Mouse (Mus musculus) retina, adult 2 months (tissue): ENCODE measurements around the gene Hprt.
"Not testable (repeated sequence)": the region's sequence is repeated elsewhere in the genome, so short reads cannot be mapped to it uniquely, and the experiment has no call there.

Experiments
- DNase-seq: peaks from one replicate; pipeline ENCODE4 v3.0.0-alpha.2; 2012; ENCODE audit warnings: low read depth, low spot score

The Hprt gene

GRCm38 (mm10) chrX:52987905-52988783 is at the start of gene Hprt:
Hprt (plus strand) TSS chrX:52988137.
- peak; percentile 58 for DNase-seq

- no peak for DNase-seq
These were observed 42.4 kb upstream of the Hprt start for GRCm38 (mm10) chrX:52945509-52945908.

GRCm38 (mm10) chrX:52949713-52950112 is 38.2 kb upstream of the Hprt start:
- DNase-seq = no peak

- DNase-seq = no peak
These were observed 31.0 kb upstream of the Hprt start for GRCm38 (mm10) chrX:52956942-52957341.

GRCm38 (mm10) chrX:52961559-52962110 is 26.3 kb upstream of the Hprt start:
- DNase-seq = no peak

- DNase-seq = no peak
These were observed 22.8 kb upstream of the Hprt start for GRCm38 (mm10) chrX:52965149-52965548.

- DNase-seq = no peak
These were observed 16.5 kb upstream of the Hprt start for GRCm38 (mm10) chrX:52971211-52972006.

GRCm38 (mm10) chrX:52972129-52972528 is 15.8 kb upstream of the Hprt start:
- DNase-seq = no peak

GRCm38 (mm10) chrX:52972680-52973079 is 15.3 kb upstream of the Hprt start:
- DNase-seq = no peak

- no peak for DNase-seq
These were observed 9.4 kb upstream of the Hprt start for GRCm38 (mm10) chrX:52978576-52978975.

- no peak for DNase-seq
These were observed 6.6 kb upstream of the Hprt start for GRCm38 (mm10) chrX:52981378-52981777.

GRCm38 (mm10) chrX:52994726-52995125 is 6.8 kb downstream of the Hprt start:
- DNase-seq = not testable (repeated sequence)

- not testable (repeated sequence) for DNase-seq
These were observed 16.9 kb downstream of the Hprt start for GRCm38 (mm10) chrX:53004887-53005286.

- DNase-seq = peak; percentile 50
These were observed 18.1 kb downstream of the Hprt start for GRCm38 (mm10) chrX:53006062-53006461.

- no peak for DNase-seq
These were observed 27.6 kb downstream of the Hprt start for GRCm38 (mm10) chrX:53015549-53015948.

- DNase-seq = no peak
These were observed 35.1 kb downstream of the Hprt start for GRCm38 (mm10) chrX:53023021-53023420.

GRCm38 (mm10) chrX:53024268-53024667 is 36.3 kb downstream of the Hprt start:
- not testable (repeated sequence) for DNase-seq

GRCm38 (mm10) chrX:53025471-53026223 is 37.7 kb downstream of the Hprt start:
- DNase-seq = no peak

GRCm38 (mm10) chrX:53029559-53029958 is 41.6 kb downstream of the Hprt start:
- no peak for DNase-seq

- DNase-seq = no peak
These were observed 50.3 kb downstream of the Hprt start for GRCm38 (mm10) chrX:53038194-53038593.

GRCm38 (mm10) chrX:53039651-53040050 is 51.7 kb downstream of the Hprt start:
- no peak for DNase-seq

- no peak for DNase-seq
These were observed 52.2 kb downstream of the Hprt start for GRCm38 (mm10) chrX:53040138-53040537.
